Mouse (Mus musculus): Measurements from ENCODE around the gene Tfdp1.

GRCm38 (mm10) chr8:13356681-13357080 is 18.1 kb downstream of the Tfdp1 start:
- TF ChIP-seq POLR2A (IDR thresholded peaks at IDR 0.05; ENCODE audit: low read depth, low read length) (no peak), CTCF (IDR thresholded peaks at IDR 0.05; ENCODE audit: extremely low read depth, insufficient read length, insufficient replicate concordance, low read depth, low read length) (no peak)

Data from small intestine, adult 2 months (tissue).